Mouse (Mus musculus): ENCODE results near the gene Mgp.

Gene Mgp

GRCm38 (mm10) chr6:136875670-136876069 is at the start of gene Mgp:
TSS of gene Mgp (minus strand) at chr6:136875823.
- DNase-seq (ENCODE audit: low read depth, low spot score) = no peak

DNA sequence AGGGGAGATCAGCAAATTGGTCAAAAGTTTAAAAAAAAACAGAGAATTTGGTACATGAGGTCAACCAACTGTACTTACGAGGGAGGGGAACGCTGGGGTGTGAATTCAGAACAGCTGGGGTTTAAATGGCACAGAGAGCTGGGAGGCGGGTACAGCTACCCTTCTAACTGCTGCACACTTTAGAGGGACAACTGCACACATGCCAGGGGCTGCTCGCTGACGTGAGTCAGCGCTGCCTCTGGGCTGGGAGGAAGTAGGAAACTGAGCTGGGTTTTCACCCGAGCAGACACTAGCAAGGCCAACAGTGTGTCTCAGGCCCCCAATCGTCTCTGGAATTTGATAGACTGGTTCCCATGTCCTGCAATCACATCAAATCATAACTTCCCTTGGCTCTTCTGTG is 49.4 kb upstream of the Mgp start:
- DNase-seq (ENCODE audit: low read depth, low spot score) = no peak

GRCm38 (mm10) chr6:136923532-136923931 is 47.9 kb upstream of the Mgp start, which contains the start of gene Pde6h:
TSS of gene Pde6h (plus strand) at chr6:136923832.
- DNase-seq (ENCODE audit: low read depth, low spot score) = no peak

DNA sequence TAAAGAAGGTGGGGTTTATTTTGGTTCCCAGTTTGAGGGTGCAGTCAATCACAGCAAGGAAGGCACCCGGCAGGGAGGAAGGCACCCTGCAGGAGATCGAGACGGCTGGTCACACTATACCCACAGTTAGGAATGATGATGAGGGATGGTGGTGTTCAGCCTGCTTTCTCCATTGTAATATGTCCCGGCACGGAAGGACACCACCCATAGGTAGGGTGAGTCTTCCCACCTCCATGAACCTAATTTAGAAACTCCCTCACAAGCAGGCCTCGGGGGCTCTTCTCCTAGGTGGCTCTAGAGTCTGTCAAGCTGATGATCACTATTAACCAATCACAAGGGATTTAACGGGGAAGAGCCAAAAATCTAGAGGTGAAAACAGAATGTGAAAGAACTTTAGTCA is 47.2 kb upstream of the Mgp start:
- no peak for DNase-seq (ENCODE audit: low read depth, low spot score)

DNA sequence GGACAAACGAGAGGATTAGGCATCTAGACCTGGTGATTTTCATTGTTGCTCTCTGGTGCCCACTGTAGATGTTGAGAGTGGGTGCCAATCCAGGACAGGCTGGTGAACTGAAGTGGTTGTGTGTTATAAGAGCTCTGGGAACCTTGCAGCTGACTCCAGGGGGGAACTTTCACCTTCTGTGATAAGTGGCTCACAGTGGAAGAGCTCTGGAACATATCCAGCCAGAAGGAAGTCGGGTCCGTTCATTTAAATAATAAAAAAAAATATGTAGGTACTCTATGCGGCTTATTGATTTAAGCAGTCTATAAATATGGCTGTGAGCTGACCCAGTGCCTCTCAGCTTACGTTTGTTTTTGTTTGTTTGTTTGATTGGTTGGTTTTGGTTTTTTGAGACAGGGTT is 46.5 kb upstream of the Mgp start, which contains the start of gene Erp27:
Erp27 (minus strand) TSS at position 101 of the 400 bp plus-strand sequence.
- DNase-seq (ENCODE audit: low read depth, low spot score) = no peak

GRCm38 (mm10) chr6:136921601-136922000 is 46.0 kb upstream of the Mgp start:
- no peak for DNase-seq (ENCODE audit: low read depth, low spot score)

GRCm38 (mm10) chr6:136920320-136921257 is 45.0 kb upstream of the Mgp start:
- DNase-seq (ENCODE audit: low read depth, low spot score) = peak; percentile 52

DNA sequence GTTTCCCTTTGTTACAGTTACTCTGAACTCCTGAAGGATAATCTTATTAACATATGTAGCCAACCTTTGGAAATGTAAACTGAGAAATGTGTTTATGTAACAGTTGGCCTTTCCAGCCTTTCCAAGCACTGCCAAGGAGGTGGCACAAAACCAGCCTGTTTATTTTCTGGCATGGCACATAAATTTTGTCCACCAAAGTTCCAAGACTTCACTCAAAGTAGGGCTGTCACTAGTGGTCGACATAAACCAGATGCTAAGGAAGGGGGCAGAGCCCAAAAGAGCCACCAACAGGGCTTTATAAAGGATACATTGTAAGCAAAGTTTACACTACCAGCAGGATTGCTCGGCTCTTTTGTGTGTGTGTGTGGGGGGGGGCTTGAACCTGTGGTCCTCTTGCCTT is 42.3 kb upstream of the Mgp start:
- DNase-seq (ENCODE audit: low read depth, low spot score) = no peak

DNA sequence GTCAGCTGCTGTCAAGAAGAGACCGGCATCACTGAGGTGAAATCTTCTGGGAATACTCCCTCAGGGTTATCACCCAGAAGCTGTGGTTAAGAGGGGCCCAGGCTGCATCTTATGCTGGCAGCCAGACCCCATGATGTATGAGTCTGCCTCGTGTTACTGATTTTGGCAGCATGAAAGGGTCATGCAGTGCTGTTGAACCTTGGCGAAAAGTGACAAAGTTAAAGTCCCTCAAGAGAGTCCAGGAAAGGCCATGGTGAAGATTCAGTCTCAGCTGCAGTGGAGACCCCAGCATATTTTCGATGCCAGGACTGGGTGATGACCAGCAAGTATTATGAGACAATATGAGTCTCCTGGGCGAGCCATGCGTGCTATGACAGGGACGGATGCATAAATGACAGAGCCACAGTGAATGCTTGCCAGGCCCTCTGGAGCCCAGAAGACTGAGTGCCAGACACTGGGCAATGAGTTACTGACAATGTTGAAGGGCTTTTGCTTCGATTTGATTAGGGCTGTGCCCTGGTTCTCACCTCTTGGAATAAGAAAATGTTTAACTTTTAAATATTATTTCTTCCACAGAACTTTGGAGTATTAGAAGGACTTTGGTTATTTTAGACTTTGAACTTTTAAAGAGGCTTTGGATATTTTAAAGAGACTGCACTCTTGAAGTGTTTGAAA is 40.2 kb upstream of the Mgp start:
- no peak for DNase-seq (ENCODE audit: low read depth, low spot score)

DNA sequence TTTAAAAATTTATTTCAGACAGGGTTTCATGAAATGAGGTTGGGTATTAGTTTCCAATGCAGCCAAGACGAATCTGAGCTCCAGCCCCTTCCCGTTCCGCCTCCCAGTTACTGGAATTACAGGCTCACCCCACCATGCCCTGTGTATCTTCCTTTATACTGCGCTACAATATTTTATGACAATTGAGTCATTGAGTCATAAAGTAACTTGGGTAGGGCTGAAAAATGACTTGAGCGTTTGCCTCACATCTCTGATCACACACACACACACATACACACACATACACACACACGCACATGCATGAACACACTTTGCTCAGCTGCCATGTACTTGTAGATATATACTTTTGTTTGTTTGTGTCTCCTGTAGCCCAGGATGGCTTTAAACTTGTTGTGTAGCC is 38.6 kb upstream of the Mgp start:
- no peak for DNase-seq (ENCODE audit: low read depth, low spot score)

- DNase-seq (ENCODE audit: low read depth, low spot score) = no peak
Observed at GRCm38 (mm10) chr6:136913384-136914126, 37.9 kb upstream of the Mgp start.

DNA sequence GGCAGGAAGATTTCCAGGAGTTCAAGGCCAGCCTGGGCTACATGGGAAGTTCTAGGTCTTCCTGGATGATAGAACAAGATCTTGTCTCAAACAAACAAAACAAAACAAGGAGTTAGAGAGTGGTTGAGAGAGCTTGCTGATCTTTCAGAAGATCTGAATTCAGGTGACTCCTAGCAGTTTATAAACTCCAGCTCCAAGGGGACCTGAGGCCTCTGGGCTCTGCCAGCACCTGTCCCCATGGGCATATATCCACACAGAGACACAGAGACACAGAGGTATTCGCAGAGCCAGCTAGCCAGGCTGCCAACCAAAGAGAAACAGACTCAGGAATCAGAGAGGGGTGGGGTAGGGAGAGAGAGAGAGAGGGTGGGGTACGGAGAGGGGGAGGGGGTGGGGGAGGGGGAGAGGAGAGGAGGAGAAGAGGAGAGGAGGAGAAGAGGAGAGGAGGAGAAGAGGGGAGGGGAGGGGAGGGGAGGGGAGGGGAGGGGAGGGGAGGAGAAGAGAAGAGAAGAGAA is 37.2 kb upstream of the Mgp start:
- DNase-seq (ENCODE audit: low read depth, low spot score) = no peak

DNA sequence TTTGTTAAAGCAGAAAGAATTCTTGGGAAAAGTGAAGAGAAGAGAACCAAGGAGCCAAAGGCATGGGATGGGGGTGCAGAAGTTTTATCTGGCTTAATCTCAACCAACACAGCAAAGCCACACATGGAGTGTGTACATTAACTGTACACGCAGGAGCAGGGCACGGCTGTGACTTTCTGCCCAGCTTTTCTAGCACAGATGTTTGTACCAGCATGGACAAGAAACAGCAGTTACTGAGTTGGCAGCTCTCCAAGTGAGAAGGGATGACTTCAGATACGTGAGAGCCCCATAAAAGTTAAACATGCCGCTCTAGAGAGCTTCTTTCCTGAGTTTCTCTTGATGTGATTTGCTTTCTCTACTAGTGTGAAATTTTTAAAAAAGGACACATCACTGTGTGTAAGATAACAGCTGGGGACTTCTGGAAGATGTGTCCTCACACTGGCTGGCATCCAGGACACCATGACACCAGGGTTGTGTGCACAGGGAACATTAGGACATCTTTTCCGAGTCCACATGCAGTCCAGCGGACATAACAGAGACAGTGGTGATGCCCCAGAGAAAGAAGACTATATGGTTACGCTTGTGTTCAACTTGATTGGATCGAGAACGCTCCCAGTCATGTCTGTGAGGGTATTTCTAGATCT is 34.7 kb upstream of the Mgp start:
- DNase-seq (ENCODE audit: low read depth, low spot score) = no peak

GRCm38 (mm10) chr6:136906937-136907293 is 31.3 kb upstream of the Mgp start:
- no peak for DNase-seq (ENCODE audit: low read depth, low spot score)

- DNase-seq (ENCODE audit: low read depth, low spot score) = no peak
Observed at GRCm38 (mm10) chr6:136906283-136906936, 30.8 kb upstream of the Mgp start.

GRCm38 (mm10) chr6:136903885-136904470 is 28.4 kb upstream of the Mgp start:
- no peak for DNase-seq (ENCODE audit: low read depth, low spot score)

GRCm38 (mm10) chr6:136902527-136902926 is 26.9 kb upstream of the Mgp start:
- no peak for DNase-seq (ENCODE audit: low read depth, low spot score)

GRCm38 (mm10) chr6:136901010-136901409 is 25.4 kb upstream of the Mgp start:
- DNase-seq (ENCODE audit: low read depth, low spot score) = no peak

DNA sequence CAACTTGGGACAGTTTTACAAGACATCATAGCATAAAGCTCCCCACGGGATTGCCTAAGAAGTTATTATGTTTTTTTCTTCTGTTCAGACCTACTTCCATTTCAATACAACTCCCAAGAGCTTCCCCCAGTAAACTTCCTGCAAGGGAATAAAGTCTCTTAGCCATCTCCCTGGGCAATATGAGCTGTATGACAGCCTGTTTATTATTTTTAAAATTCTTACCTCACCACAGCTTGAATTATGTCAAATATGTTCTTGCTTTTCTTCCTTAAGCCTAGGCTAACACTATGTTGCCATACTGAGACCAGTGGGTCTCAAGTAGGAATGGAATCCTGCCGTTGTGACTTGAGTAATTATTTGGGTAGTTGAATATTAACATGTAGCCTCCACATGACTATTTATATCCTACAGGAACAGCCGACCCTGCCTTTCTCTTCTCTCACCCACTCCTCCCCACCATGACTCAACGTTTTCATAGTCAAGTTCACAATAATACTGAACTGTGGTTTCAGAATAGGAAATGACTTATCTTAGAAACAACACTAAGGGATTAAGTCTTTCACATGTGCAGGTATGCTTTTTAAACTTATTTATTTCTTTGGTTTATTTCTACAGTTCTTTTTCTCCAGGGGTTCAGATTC is 24.9 kb upstream of the Mgp start:
- DNase-seq (ENCODE audit: low read depth, low spot score) = no peak

DNA sequence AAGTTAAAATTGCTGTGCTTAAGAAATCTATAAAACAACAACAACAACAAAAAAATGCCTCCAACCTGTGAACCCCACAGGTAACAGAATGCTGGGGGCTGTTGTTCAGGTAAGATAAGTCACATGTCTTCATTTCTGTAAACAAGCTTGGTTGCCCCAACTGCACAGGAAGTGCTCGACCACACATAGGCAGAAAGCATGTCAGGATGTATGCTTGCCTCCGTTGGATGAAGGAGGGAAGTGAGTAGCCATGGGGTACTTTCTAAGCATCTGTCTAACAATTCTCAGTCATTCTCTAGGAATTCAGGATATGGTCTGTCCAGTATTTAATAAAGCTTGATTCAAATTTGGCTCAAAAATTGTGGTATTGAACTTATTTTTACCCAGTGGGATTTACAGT is 23.3 kb upstream of the Mgp start:
- DNase-seq (ENCODE audit: low read depth, low spot score) = no peak

Data from WW6 (cell line).